Mouse (Mus musculus): ENCODE results near the gene Zfp952.
A peak's percentile ranks its signal among the peaks of the same experiment; 100 is the strongest.
"Not testable (repeated sequence)": the region's sequence is repeated elsewhere in the genome, so short reads cannot be mapped to it uniquely, and the experiment has no call there.

The Zfp952 gene

DNA sequence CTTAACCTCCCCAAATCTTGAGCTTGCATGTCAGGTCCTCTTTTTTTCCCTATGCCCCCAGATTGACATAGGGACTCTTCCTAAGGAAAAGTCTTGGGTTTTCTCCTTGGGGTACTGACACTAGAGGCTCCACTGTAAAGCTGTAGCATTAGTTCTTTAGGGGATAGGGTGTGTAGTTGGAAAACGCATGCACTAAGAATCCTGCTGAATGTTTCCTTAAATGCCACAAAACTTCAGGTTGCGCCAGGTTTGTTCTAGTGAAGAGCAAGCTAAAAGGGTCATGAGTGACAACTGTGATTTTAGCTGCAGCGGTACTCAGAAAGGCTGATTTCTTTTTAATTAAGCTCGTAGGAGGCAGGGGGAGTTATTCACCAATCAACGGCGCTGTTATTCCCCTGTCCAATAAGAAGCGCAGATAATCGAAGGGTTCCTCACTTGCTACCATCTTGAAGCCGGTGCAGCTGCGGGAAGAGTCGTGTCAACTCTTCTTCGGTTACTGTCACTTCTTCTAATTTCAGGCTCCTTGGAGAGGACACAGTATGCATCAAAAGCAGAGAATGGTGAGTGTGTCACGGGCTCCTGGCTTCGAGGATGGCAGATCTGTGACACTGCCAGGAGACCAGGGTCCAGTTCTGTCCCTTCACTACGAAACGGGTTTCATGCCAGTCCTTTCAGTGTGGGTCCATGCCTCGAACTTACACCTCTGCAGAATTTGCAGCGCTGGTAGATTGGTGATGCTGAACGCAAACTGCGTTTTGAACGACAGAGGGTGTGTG is at the start of gene Zfp952:
Gene Zfp952 (plus strand): TSS at position 431 of the 776 bp plus-strand sequence.
- peak; percentile 94 to 96 for DNase-seq (ENCODE audit: low spot score in 2 of 2)

DNA sequence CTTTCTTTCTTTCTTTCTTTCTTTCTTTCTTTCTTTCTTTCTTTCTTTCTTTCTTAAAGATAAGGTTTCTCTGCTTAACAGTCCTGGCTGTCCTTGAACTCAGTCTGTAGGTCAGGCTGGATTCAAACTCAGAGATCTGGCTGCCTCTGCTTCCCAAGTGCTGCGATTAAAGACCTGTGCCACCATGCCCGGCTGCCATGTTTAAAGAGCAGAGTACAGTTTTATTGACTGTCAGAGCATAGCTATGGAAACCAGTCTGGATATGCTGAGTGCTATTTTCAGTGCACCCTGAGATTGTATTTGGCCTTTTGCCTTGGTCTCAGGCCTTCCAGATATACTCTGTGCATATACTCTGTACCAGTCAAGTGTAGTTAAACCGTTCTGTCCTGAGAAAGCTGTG is 49.3 kb upstream of the Zfp952 start:
- no peak for DNase-seq (ENCODE audit: low spot score in 2 of 2)

DNA sequence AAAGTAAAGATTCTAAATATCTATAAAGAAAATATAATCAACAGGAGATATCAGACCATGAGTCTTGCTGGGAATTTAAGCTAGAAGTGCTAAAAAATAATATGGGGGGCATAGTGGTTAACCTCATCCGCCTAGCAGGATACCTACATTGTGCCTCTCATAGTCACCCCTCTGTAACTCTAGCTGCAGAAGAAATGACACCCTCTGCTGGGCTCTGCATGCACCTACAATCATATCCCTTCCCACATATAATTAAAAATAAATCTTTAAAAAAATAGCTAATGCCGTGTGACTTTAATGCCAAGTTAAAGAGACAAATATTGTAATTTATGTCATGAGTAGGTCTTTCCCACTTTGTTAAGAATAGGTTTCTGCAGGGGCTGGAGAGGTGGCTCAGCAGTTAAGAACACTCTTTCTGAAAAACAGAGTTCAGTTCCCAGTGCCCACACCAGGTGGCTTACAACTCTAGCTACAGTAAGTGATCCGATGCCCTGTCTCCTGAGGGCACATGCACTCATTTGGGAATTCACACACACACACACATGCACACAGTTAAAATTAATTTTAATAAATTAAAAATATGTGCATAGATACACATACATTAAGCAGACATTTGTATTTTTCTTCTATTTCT is 48.4 kb upstream of the Zfp952 start:
- no peak for DNase-seq (ENCODE audit: low spot score in 2 of 2)

DNA sequence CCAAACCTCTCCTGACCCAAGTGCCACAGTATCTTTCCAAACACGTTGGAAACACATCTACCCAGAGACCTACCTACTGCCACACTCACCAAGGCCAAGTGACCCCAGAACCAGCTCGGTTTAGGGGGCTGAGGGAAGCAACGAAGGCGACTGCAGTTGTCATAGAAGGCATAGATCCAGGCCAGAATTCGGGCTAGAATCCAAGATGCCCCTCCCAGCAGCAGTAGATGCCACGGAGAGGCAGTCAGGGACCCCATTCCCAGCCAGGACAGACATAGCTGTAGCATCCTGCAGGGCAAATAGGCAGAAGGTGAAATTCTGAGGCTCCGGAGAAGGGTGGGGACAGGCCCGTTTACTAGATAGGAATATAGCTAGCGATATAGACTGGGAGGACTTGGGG is 46.2 kb upstream of the Zfp952 start:
- DNase-seq (ENCODE audit: low spot score in 2 of 2): no peak

DNA sequence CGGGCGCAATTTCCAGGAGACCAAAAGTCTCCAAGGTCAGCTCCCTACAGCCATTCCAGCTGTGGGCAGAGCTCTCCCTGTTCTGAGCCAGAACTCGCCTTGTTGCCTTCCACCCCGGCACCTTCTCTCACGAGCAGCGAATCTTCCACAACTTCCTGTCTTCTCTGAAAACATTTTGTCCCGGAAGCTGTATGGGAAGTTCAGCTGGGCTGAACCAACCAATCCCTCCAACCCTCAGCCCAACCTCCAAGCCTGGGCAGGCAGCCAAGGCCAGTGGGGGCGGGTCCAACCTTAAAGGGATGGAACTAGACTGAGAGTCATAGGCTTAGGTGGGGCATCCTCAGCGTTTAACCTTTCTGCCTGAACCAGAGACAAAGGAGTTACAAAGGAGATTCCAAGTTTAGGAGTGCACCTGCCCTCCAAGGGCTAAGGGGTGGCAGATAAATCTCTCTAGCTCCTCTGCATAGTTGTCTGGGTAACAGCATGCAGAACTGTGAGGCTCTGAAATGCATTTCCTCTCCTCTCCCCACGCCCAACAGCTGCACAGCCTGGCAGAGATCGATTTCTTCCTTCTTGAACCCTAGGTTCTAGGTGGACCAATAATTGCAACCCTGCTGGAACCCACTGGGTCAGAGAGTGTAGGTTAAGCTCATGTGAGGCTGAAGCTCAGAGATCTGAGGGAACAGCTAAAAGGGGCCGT is 45.6 kb upstream of the Zfp952 start, which contains the start of gene Cyp4f13:
Gene Cyp4f13 (minus strand): TSS at position 188 of the 700 bp plus-strand sequence.
- peak; percentile 93 to 95 for DNase-seq (ENCODE audit: low spot score in 2 of 2)

DNA sequence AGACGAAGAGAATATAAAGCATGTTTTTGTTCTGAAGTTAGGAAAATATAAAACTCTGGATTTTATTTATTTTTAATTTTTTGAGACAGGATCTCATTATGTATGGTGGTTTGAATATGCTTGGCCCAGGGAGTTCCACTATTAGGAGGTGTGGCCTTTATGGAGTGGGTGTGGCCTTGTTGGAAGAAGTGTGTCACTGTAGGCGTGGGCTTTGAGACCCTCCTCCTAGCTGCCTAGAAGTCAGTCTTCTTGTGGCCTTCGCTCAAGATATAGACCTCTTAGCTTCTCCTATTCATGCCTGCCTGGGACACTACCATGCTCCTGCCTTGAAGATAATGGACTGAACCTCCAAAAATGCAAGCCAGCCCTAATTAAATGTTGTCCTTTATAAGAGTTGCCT is 42.8 kb upstream of the Zfp952 start:
- DNase-seq (ENCODE audit: low spot score in 2 of 2): no peak

DNA sequence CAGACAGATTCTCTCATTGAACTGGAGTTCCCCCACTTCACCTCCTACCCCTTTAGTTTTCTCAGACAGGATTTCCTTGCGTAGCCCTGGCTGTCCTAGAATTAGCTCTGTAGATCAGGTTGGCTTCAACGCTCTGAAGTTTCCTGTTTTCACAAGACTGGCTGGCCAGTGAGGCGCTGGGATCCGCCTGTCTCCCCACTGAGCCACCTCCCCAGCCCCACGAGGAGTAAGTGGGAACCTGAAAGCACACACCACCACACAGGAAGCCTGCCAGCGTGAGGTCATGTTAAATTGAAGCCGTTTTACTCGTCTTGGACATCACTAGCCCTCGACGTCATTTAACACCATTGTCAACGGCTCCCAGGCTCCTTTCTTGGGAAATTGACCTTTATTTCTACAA is 41.9 kb upstream of the Zfp952 start:
- DNase-seq (ENCODE audit: low spot score in 2 of 2): no peak

DNA sequence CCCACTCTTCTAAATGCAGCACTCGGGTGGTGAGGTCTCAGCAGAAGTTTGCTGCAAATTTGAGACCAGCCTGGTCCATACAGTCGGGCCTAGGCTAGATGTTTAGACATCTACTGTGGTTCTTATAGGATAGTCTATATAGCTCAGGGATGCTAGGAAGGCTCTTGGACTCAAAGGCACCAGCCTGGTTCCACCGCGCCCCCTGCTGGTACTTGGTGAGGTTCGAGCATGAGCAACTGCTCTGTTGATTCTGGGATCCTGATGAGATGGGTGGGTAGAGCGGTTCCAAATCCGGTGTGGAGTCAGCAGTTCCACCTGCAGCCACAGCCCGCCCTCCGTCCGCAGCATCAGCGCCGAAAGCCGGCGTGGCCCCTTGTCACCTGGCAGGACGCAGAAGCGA is 41.5 kb upstream of the Zfp952 start:
- DNase-seq (ENCODE audit: low spot score in 2 of 2): peak; percentile 79 to 88

DNA sequence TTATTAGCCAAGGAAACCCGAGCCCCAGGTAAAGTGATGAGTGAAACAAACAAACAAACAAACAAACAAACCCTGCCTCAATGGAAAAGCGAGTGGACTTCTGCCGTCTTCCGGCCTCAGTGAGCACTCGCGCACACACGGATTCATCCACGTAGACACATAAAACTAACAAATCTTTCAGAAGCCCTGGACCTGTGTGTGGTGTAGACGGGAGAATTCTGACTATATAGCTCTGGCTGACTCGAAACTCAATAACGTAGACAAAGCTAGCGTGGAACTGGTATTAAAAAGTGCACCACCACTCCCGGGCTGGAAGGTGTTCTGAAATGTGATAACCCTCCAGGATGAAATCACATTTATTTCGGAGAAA is 27.7 kb upstream of the Zfp952 start:
- DNase-seq (ENCODE audit: low spot score in 2 of 2): peak in 1 of 2 experiments; percentile 24

DNA sequence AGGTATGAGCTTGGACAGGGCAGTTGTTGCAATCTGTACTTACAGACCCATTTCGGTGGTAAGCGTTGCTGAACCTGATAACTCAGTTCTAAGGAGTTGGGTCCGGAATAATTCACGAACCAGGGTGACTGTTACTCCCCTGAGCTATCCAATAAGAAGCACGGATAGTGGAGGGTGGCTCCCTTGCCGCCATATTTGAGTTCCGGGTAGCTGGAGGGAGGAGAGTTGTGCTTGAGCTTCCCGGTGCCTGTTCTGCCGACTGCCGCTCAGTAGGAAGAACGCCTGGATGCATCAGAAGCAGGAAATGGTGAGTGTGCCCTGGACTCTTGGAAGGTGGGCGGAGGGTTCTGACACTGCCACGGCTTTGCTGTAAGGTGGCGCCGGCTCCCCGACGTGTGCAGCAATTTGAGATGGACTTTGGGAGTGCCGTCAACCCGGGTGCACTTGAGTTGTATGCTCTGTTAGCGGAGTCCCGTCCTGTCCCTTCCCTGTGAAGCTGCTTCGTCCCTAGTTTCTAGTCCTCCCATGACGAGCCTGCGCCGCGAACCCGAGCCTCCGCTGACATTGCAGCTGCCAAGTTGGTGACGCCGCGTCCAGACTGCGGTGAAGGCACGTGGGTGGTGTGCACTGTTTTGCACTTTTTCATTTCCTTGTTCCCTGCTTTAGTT is 27.2 kb upstream of the Zfp952 start, which contains the start of gene Zfp472:
Gene Zfp472 (plus strand): TSS at position 192 of the 668 bp plus-strand sequence.
- peak; percentile 94 for DNase-seq (ENCODE audit: low spot score in 2 of 2)

DNA sequence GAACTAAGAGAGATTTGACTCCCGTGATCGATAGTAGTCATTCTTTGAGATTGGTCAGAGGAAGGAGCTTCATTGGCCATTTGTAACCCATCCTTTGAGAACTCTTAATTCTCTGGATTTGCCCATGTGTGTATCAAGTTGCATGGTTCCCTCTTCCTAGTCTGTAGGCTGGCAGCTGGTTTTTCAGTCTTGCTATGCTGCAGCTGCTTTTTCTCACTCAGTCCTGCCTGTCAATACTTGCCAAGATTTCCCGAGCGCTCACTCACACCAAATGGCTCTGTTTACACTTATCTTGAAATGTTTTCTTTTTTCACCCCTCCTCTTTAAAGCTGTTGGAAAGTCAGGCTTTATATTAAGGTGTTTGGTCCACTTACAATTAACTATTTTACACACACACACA is 11.6 kb upstream of the Zfp952 start:
- DNase-seq (ENCODE audit: low spot score in 2 of 2): no peak

DNA sequence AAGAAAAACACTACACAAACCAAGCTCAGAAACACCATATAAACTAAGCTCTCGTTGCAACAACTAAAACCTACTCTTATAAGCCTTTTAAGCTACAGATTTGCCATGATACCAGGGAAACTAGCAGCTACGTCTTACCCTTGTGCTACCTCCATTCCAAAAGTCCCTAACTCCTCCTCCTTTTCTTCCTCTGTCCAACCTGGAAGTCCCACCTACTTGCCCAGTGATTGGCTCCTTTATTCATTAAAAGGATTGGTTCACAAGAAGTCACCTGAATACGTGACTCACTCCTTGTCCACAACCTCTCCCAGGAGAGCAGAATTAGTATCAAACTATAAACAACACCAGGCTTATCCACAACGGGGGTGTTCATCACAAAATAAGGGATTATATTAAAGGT is 6.6 kb upstream of the Zfp952 start:
- no peak for DNase-seq (ENCODE audit: low spot score in 2 of 2)

DNA sequence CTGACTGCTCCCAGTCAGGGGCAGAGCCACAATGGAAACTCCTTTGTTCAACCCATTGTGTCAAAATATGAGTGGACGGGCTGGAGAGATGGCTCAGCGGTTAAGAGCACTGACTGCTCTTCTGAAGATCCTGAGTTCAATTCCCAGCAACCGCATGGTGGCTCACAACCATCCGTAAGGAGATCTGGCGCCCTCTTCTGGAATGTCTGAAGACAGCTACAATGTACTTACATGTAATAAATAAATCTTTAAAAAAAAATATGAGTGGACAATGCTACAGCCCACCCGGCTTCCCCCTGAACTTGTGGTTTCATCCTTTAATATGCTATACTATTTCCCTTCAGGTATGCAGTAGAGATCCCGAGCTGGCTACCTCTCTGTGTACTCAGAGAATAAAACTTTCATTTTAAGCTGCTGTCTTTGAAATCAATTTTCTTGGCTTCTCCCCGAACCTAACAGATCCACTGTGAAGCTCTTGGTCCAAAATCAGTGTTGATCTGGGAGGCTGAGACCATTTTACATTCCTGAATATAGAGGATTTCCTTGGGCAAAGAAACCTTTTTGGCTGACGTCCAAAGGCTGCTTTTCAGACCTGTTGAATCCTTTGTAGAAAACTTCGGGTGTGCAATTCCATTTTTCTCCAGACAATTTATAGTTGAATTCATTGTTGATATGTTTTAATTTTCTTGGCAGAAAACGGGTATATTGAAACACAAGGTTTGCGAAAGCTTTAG is 797 bp upstream of the Zfp952 start:
- DNase-seq (ENCODE audit: low spot score in 2 of 2): no peak

DNA sequence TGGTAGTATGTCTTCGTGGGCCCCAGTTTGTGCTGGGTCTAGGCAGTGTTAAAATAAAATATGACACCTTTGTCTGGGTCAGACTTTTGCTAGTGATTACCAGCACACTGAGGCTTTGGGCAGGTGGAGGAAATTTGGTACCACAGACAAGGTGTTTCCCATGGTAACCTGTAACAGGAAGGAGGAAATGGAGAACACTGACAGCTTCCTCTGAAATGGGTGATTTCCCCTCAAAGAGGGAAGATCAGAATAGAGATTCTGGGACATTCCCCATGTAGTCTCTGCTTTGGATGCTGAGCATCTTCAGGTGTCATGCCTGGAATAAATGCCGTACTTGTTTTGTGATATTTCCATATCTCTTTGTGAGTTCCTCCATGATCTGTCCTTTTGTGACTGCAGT is 5.6 kb downstream of the Zfp952 start:
- DNase-seq (ENCODE audit: low spot score in 2 of 2): no peak

DNA sequence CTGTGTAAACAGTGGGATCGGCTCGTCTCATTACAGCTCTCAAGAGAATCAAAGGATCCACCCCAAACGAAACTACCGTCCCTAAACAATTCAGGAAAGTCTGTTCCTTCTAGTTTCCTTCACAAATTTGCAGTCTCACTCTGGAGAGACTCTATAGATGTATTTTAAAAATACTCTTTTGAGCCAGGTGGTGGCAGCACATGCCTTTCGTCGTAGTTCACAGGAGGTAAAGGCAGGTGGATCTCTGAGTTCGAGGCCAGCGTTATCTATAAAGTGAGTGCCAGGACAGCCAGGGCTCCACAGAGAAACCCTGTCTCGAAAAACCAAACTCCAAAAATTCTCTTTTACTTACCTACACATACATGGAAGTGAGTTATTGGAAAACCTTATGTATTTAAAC is 15.4 kb downstream of the Zfp952 start:
- DNase-seq (ENCODE audit: low spot score in 2 of 2): no peak

DNA sequence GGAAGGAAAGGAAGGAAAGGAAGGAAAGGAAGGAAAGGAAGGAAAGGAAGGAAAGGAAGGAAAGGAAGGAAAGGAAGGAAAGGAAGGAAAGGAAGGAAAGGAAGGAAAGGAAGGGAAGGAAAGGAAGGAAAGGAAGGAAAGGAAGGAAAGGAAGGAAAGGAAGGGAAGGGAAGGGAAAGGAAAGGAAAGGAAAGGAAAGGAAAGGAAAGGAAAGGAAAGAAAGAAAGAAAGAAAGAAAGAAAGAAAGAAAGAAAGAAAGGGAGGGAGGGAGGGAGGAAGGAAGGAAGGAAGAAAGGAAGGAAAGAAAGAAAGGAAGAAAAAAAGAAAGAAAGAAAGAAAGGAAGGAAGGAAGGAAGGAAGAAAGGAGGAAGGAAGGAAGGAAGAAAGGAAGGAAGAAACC is 27.5 kb downstream of the Zfp952 start:
- not testable (repeated sequence) for DNase-seq (ENCODE audit: low spot score in 2 of 2)

DNA sequence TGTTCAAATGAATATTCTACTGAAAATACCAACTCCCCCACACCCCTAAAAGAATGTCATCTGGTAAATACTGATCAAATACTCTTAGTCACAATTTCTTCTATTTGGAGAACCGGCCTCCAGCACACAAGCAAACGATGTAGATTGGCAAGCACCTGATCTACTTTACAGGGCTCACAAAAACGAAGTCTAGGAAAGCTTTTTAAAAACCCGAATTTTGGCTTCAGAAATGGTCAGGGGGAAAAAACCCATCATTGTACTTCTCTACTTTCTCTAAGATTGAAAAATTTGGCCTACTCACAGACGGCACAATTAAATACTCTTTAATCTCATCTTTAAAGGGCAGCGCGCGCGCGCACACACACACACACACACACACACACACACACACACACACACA is 39.4 kb downstream of the Zfp952 start:
- DNase-seq (ENCODE audit: low spot score in 2 of 2): no peak

DNA sequence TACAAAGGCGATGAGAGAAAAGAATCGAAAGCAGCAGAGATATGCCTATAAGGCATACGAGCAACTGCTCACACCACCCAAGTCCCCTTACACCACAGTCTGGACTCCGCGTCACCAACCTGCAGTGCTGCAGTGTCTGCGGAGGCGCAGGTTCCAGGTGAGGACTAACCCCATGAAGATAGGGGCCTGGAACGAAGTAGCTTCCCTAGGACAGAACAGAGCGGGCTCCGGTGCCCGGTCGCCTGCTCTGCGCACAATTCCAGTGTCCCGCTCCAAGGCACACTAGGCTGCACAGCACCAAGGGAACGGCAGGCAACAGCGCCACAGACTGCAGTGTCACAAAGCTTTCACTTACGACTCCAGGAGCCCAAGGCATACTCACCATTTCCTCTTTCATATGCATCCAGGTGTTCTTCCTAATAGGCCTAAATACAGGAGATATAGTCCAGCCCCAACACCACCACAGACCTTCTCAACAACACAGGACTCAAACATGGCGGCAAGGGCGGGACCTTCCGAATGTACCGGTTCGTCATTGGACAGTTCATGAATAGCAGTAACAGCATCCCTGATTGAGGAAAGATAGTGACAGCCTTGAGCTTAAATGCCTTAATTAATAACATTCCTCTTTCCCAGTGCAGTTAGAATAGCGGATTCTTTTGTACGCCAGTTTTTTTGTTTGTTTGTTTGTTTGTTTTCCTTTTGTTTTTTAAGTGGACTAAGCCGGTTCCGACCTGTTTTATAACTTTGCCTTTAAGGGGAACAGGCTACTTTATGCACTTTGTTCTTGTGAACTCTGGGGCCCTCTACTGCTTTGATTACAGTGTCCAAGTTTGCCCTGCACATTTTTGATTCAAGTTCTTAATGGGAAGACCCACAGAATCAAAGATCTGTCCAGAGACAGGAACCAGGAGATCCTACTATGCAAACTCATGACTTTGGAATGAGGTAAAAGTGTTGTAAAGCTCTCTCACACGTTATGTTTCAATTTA is 40.3 kb downstream of the Zfp952 start, which contains the start of gene Zfp763:
Gene Zfp763 (minus strand): TSS at position 503 of the 992 bp plus-strand sequence.
- DNase-seq (ENCODE audit: low spot score in 2 of 2): peak; percentile 89 to 92
